Mouse (Mus musculus) intestine, embryonic 14.5 days (tissue): Measurements from ENCODE around the gene Fam118b. TPM values are rescaled to one million over a fixed set of nuclear protein-coding genes. Genes with fewer than 3 reads are reported as not detected.

Experiments
- ATAC-seq: fragments of 200-750 bp; cut with Nextera tagmentation; replicated peaks from 2 replicates; pipeline ENCODE4 v1.8.0; 2017; ENCODE audit warnings: low read depth, moderate number of reproducible peaks, moderate TSS enrichment, moderate library complexity; ENCODE audit not compliant: low FRiP score, low TSS enrichment
- DNase-seq: peaks from one replicate; pipeline ENCODE4 v3.0.0-alpha.2; 2018; ENCODE audit warnings: low spot score
- H3K27ac ChIP-seq: fragments of 300-500 bp; sonication (generic); 2 replicates; pipeline ENCODE4 v1.5.1; 2014; ENCODE audit warnings: low read depth, mild to moderate bottlenecking, control low read depth
- H3K27me3 ChIP-seq: fragments of 300-500 bp; sonication (generic); replicated peaks from 2 replicates; pipeline ENCODE4 v1.6.1; 2014; ENCODE audit warnings: low read length, control low read depth; ENCODE audit not compliant: control insufficient read depth, insufficient read depth
- H3K36me3 ChIP-seq: fragments of 300-500 bp; sonication (generic); 2 replicates; pipeline ENCODE4 v1.6.1; 2014; ENCODE audit warnings: low read length, control low read depth; ENCODE audit not compliant: control insufficient read depth, insufficient read depth
- H3K4me1 ChIP-seq: fragments of 300-500 bp; sonication (generic); replicated peaks from 2 replicates; pipeline ENCODE4 v1.6.1; 2014; ENCODE audit warnings: low read length, control low read depth, mixed read lengths; ENCODE audit not compliant: control insufficient read depth, insufficient read depth
- H3K4me2 ChIP-seq: fragments of 300-500 bp; sonication (generic); 2 replicates; pipeline ENCODE4 v1.6.1; 2014; ENCODE audit warnings: low read length
- H3K4me3 ChIP-seq: fragments of 300-500 bp; sonication (generic); 2 replicates; pipeline ENCODE4 v1.5.1; 2014; ENCODE audit warnings: low read depth, low read length, control low read depth, mixed read lengths
- H3K9ac ChIP-seq: fragments of 300-500 bp; sonication (generic); 2 replicates; pipeline ENCODE4 v1.6.1; 2014; ENCODE audit warnings: mild to moderate bottlenecking, low read length
- H3K9me3 ChIP-seq: fragments of 300-500 bp; sonication (generic); 2 replicates; pipeline ENCODE4 v1.6.1; 2016; ENCODE audit warnings: low read length, control low read depth; ENCODE audit not compliant: control insufficient read depth
- WGBS: fragments of 180-500 bp; shearing (Covaris S2); extraction: QIAGEN DNeasy Blood & Tissue Kit; methylation state at CpG from one replicate; pipeline ENCODE4 v1.1.7; 2014; 5-methylcytosine and 5-hydroxymethylcytosine counted together
- polyA plus RNA-seq: library from polyadenylated mRNA; unstranded; fragments of >200 nt; fragmentation: Nextera tagmentation; extraction: Ambion mirVana; gene quantifications from 2 replicates; pipeline ENCODE4 v1.2.1, GENCODE M21; 2014

The Fam118b gene
- polyA plus RNA-seq, 1 experiment from 2014 or later: 43.1 TPM

DNA sequence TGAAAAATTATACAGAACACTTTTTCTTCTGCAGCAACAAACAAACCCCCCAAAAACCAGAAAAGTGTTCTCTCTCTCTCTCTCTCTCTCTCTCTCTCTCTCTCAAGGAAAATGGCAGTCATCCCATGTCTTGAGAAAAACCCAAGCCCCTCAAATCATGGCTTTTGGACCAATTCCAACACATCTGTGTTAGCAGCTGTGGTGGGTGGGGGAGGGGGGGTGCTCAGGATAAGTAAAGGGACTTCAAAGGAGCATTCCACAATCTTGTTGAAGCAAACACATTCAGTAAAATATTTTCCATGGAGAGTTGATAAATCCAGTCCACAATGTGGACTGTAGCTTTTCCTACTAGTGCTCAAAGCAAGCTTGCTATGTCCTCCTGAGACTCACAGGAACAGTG, 18.1 kb downstream of the Fam118b start:
- no peak for ATAC-seq
- H3K4me1 ChIP-seq: no peaks in the 10 kb centered on the region; the same call in 1 of the 2 replicates
- no peak overlapping the region for H3K9ac ChIP-seq
- no peak for DNase-seq
- no peak overlapping the region for H3K4me2 ChIP-seq
- no peak overlapping the region for H3K27ac ChIP-seq
- H3K27me3 ChIP-seq: no peaks in the 10 kb centered on the region
- H3K36me3 ChIP-seq: no peaks in the 10 kb centered on the region
- no peak overlapping the region for H3K4me3 ChIP-seq
- H3K9me3 ChIP-seq: no peaks in the 10 kb centered on the region

DNA sequence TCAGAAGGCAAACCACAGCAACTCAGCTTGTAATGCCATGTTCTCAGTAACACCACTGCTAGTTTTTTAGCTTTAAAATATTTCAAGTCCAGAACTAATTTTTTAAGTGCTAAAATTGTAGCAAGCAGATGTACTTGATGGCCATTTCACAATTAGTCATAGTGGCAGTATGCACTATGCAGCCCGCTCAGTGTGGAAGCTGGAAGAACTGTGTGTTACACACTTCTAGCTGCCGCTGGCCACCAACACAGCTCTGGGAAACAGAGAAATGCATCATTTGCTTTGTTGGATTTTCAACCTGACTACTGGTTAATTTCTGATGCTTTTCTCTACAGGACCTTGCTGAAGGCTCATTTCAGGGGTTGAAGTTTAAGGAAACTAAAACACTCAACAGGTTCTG, 20.2 kb downstream of the Fam118b start:
- 95% methylated on average over 2 of the region's 2 CpGs for WGBS
- DNase-seq (no peak), ATAC-seq (no peak)
- H3K27ac ChIP-seq: no peak overlapping the region
- H3K4me1 ChIP-seq: no peaks in the 10 kb centered on the region; the same call in 1 of the 2 replicates
- no peaks in the 10 kb centered on the region for H3K9me3 ChIP-seq
- no peak overlapping the region for H3K4me2 ChIP-seq
- H3K4me3 ChIP-seq: no peak overlapping the region
- H3K9ac ChIP-seq: no peak overlapping the region
- H3K27me3 ChIP-seq: no peaks in the 10 kb centered on the region
- H3K36me3 ChIP-seq: no peaks in the 10 kb centered on the region

DNA sequence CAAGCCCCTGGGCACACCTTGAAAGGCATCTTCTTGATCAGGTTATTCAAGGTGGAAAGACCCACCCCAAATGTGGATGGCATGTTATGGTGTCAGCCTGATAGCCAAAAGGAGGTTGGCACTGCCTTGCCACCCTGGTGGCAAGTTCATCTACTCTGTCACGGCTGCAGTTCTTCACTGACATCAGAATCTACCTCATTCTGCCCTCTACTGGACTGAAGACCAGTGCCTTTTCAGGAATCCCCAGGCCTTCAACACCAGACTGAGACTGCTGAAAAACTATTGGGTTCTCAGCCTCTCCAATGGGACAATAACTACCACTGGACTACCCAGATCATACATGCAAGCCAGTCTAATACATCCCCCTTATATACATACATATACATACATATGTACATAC, 27.9 kb downstream of the Fam118b start:
- Histone ChIP-seq H3K9me3 (no peaks in the 10 kb centered on the region), H3K27ac (no peak overlapping the region), H3K27me3 (no peaks in the 10 kb centered on the region), H3K9ac (no peak overlapping the region), H3K4me3 (no peak overlapping the region), H3K36me3 (peaks cover 13% of the 10 kb centered on the region), H3K4me1 (no peaks in the 10 kb centered on the region), H3K4me2 (no peak overlapping the region)
- DNase-seq (no peak), ATAC-seq (no peak)
- 70% methylated on average over 1 of the region's 1 CpGs for WGBS

DNA sequence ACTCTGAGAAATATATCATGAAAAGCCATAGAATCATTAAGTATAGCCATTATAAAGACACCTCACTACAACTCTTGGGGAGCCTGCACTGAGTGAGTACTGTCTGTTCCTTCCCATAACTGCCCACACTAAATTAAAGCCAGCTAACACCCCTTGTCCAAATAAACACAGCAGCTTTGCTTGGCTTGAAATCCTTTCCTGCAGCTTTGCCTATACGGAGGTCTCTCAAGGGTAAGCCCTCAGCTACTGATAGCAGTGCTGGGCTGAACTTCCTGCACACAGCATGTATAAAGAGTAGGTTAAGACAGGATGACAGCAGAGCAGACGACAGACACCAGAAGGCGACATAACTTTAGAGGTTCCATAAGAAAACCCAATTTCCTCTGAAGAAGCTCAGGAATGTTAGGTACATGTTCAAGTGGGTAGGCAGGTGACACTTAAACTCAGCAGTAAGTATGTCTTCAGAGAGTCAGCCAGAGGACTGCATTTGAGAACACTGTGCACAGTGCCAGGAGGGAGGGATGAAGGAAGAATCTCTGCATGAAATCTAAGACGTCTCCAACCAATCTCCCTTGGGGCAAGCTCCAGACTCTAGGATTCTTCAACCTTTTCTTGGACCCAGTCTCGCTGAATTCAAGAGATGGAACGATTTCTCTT, 28.6 kb downstream of the Fam118b start:
- no peaks in the 10 kb centered on the region for H3K9me3 ChIP-seq
- WGBS: 66% methylated on average over 6 of the region's 6 CpGs
- H3K4me2 ChIP-seq: no peak overlapping the region
- no peaks in the 10 kb centered on the region for H3K27me3 ChIP-seq
- no peak for DNase-seq
- H3K9ac ChIP-seq: no peak overlapping the region
- no peak overlapping the region for H3K27ac ChIP-seq
- no peak for ATAC-seq
- no peaks in the 10 kb centered on the region for H3K4me1 ChIP-seq
- peaks cover 17% of the 10 kb centered on the region for H3K36me3 ChIP-seq
- no peak overlapping the region for H3K4me3 ChIP-seq

DNA sequence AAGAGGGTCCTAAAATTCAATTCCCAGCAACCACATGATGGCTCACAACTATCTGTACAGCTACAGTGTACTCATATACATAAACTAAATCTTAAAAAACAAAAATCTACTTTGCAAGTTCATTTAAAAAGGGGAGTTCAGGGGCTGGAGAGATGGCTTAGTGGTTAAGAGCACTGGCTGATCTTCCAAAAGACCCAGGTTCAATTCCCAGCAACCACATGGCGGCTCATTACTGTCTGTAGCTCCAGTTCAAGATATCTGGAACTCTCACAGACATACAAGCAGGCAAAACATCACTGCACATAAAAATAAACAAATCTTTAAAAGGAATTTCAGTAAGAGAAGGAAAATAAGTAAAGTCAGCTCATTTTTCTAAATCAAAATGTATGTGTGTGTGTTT, 29.2 kb downstream of the Fam118b start:
- H3K27ac ChIP-seq: no peak overlapping the region
- H3K4me2 ChIP-seq: no peak overlapping the region
- no peak for ATAC-seq
- H3K27me3 ChIP-seq: no peaks in the 10 kb centered on the region
- no peak for DNase-seq
- H3K9me3 ChIP-seq: no peaks in the 10 kb centered on the region
- no peak overlapping the region for H3K9ac ChIP-seq
- 94% methylated on average over 1 of the region's 1 CpGs for WGBS
- H3K4me3 ChIP-seq: no peak overlapping the region
- no peaks in the 10 kb centered on the region for H3K4me1 ChIP-seq
- H3K36me3 ChIP-seq: peaks cover 17% of the 10 kb centered on the region

DNA sequence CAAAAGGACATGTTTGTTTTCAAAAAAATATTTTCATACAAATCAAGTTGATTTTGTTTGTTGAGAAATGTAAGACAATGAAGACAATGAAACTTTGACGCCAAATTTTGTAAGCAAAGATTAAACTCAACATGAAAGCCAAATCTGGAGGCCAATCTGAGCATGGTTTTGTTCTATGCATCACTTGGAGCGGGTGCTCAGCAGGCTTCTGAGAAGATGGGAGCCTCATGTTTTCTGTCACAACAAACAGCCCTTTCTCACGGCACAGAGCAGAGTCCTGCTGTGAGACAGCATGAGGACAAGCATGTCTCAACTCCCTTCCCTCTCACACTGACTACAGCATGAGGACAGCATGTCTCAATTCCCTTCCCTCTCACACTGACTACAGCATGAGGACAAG, 31.6 kb downstream of the Fam118b start:
- Histone ChIP-seq H3K4me1 (no peaks in the 10 kb centered on the region), H3K36me3 (peaks cover 24% of the 10 kb centered on the region), H3K27me3 (no peaks in the 10 kb centered on the region), H3K9ac (no peak overlapping the region), H3K4me3 (no peak overlapping the region), H3K4me2 (no peak overlapping the region), H3K27ac (no peak overlapping the region), H3K9me3 (no peaks in the 10 kb centered on the region)
- WGBS: 66% methylated on average over 3 of the region's 3 CpGs
- ATAC-seq: no peak
- no peak for DNase-seq

DNA sequence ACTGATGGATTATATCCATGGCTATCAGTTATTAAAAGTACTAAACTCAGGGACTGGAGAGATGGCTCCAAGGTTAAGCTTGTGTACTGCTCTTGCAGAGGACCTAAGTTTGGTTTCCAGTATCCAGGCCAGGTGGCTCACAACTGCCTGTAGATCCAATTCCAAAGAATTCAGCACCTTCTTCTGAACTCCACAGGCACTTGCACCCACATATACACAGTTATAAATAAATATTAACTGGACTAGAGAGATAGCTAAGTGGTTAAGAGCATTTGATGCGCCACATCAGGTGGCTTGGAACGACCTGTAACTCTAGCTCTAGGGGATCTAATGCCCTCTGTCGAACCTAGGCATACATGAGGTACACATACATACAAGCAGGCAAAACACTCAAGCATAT, 38.9 kb downstream of the Fam118b start:
- no peaks in the 10 kb centered on the region for H3K27me3 ChIP-seq
- no peak for ATAC-seq
- no peak overlapping the region for H3K4me3 ChIP-seq
- no peak overlapping the region for H3K4me2 ChIP-seq
- no peak overlapping the region for H3K9ac ChIP-seq
- no peaks in the 10 kb centered on the region for H3K9me3 ChIP-seq
- H3K36me3 ChIP-seq: peaks cover 22% of the 10 kb centered on the region
- no peak for DNase-seq
- H3K27ac ChIP-seq: no peak overlapping the region
- no peaks in the 10 kb centered on the region for H3K4me1 ChIP-seq
- 87% methylated on average over 3 of the region's 3 CpGs for WGBS

DNA sequence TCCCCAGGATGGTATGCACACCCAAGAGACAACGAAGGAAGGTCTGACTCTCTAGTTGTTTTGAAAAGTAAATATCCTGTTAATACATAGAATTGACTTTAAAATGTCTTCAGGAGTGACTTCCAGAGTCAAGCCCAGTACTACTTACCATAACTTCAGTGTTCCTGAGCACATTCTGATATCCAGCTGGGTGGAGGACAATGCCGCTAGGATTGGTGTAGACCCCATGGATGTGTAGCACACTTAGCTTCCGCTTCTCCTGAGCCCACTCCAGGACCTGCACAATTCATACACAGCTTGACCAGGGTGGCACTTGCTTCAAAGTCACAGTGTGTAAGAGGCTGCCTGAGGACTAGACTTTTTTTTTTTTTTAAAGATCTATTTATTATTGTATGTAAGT, 44.1 kb downstream of the Fam118b start:
- H3K27ac ChIP-seq: no peak overlapping the region
- ATAC-seq: no peak
- H3K36me3 ChIP-seq: peaks cover 59% of the 10 kb centered on the region

DNA sequence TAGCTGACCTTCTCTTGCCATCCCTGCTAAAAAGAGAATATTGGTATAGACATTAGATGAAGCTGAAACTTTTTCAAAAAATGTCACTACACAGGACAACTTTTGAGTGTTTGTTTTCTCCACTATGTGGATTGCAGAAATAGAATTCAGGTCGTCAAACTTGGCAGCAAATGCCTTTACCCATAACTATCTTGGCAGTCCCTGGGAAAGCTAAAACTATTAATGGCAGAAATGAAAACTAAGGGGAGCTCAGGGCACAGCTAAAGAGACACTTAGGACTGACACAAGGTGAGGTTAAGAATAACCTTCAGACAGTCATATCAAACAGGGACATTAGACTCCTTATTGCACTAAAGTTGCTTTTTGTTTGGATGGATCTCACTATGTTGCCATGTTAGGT, 49.6 kb downstream of the Fam118b start:
- Histone ChIP-seq H3K4me1 (no peaks in the 10 kb centered on the region), H3K4me2 (no peak overlapping the region), H3K36me3 (peaks cover 88% of the 10 kb centered on the region), H3K27ac (no peak overlapping the region), H3K27me3 (no peaks in the 10 kb centered on the region), H3K4me3 (no peak overlapping the region), H3K9me3 (no peaks in the 10 kb centered on the region), H3K9ac (no peak overlapping the region)
- DNase-seq (no peak), ATAC-seq (no peak)
- WGBS: 95% methylated on average over 1 of the region's 1 CpGs

More for the DNA sequence above, 44.1 kb downstream of the Fam118b start:
- Histone ChIP-seq H3K4me1 (no peaks in the 10 kb centered on the region), H3K9ac (no peak overlapping the region), H3K9me3 (no peaks in the 10 kb centered on the region), H3K4me2 (no peak overlapping the region), H3K4me3 (no peak overlapping the region), H3K27me3 (no peaks in the 10 kb centered on the region)
- DNase-seq: no peak
- 90% methylated on average over 3 of the region's 3 CpGs for WGBS
